Mouse (Mus musculus): ENCODE measurements at regions not wholly inside any gene's neighbourhood (a gene's known extent, or its start where the extent isn't known, plus 50 kb on each side); places are given as distances from the start of the nearest gene placed in this dataset.

GRCm38 (mm10) chr17:88318936-88319335, 121.6 kb upstream of the Foxn2 start:
- Histone ChIP-seq H3K9me3 (no peaks in the 10 kb centered on the region), H3K36me3 (no peaks in the 10 kb centered on the region), H3K9ac (replicated peaks) (no peak overlapping the region), H3K4me2 (replicated peaks) (no peak overlapping the region), H3K27ac (no peak overlapping the region), H3K4me3 (replicated peaks) (no peak overlapping the region), H3K27me3 (peaks cover 47% of the 10 kb centered on the region), H3K4me1 (replicated peaks) (peaks cover 5% of the 10 kb centered on the region; the same call in 1 of the 2 replicates)
- WGBS: 77% methylated on average over 5 of the region's 5 CpGs
- ATAC-seq: no peak

GRCm38 (mm10) chr17:88320686-88321085, 119.8 kb upstream of the Foxn2 start:
- H3K4me2 ChIP-seq (replicated peaks): no peak overlapping the region
- H3K27me3 ChIP-seq: peaks cover 61% of the 10 kb centered on the region
- H3K9ac ChIP-seq (replicated peaks): no peak overlapping the region
- no peak for ATAC-seq
- no peak overlapping the region for H3K4me3 ChIP-seq (replicated peaks)
- no peaks in the 10 kb centered on the region for H3K36me3 ChIP-seq
- 94% methylated on average over 1 of the region's 1 CpGs for WGBS
- H3K9me3 ChIP-seq: no peaks in the 10 kb centered on the region
- peaks cover 15% of the 10 kb centered on the region for H3K4me1 ChIP-seq (replicated peaks)
- no peak overlapping the region for H3K27ac ChIP-seq

- Histone ChIP-seq H3K4me2 (replicated peaks) (peak overlapping the region; percentile 12), H3K27ac (peak overlapping the region; percentile 51), H3K36me3 (no peaks in the 10 kb centered on the region), H3K27me3 (peaks cover 60% of the 10 kb centered on the region), H3K4me1 (replicated peaks) (peaks cover 36% of the 10 kb centered on the region), H3K9me3 (no peaks in the 10 kb centered on the region), H3K9ac (replicated peaks) (no peak overlapping the region), H3K4me3 (replicated peaks) (no peak overlapping the region)
- 10% methylated on average over 14 of the region's 14 CpGs for WGBS
- ATAC-seq: peak; percentile 58
These were observed 115.1 kb upstream of the Foxn2 start for GRCm38 (mm10) chr17:88325326-88325909.

- 6% methylated on average over 12 of the region's 12 CpGs for WGBS
These were observed 114.4 kb upstream of the Foxn2 start for GRCm38 (mm10) chr17:88325910-88326739.

GRCm38 (mm10) chr17:88326740-88327123, 113.8 kb upstream of the Foxn2 start:
- H3K9ac ChIP-seq (replicated peaks): no peak overlapping the region
- 0 out of 2 replicates have a peak overlapping the region, but pooled peaks have one; percentile 7 for H3K4me2 ChIP-seq (replicated peaks)
- H3K27me3 ChIP-seq: peaks cover 62% of the 10 kb centered on the region
- WGBS: 31% methylated on average over 4 of the region's 4 CpGs
- no peaks in the 10 kb centered on the region for H3K36me3 ChIP-seq
- peak overlapping the region; percentile 51 for H3K27ac ChIP-seq
- no peaks in the 10 kb centered on the region for H3K9me3 ChIP-seq
- ATAC-seq: no peak
- peaks cover 36% of the 10 kb centered on the region for H3K4me1 ChIP-seq (replicated peaks)
- H3K4me3 ChIP-seq (replicated peaks): no peak overlapping the region

More at GRCm38 (mm10) chr17:88325910-88326739, 114.4 kb upstream of the Foxn2 start:
- no peak overlapping the region for H3K4me3 ChIP-seq (replicated peaks)
- H3K9me3 ChIP-seq: no peaks in the 10 kb centered on the region
- 0 out of 2 replicates have a peak overlapping the region, but pooled peaks have one; percentile 5 for H3K9ac ChIP-seq (replicated peaks)
- peak; percentile 89 for ATAC-seq
- peak overlapping the region; percentile 12 for H3K4me2 ChIP-seq (replicated peaks)
- peaks cover 65% of the 10 kb centered on the region for H3K27me3 ChIP-seq
- H3K4me1 ChIP-seq (replicated peaks): peaks cover 36% of the 10 kb centered on the region
- peak overlapping the region; percentile 51 for H3K27ac ChIP-seq
- no peaks in the 10 kb centered on the region for H3K36me3 ChIP-seq

- 43% methylated on average over 8 of the region's 8 CpGs for WGBS
- H3K9ac ChIP-seq (replicated peaks): no peak overlapping the region
- no peak overlapping the region for H3K4me3 ChIP-seq (replicated peaks)
- no peak for ATAC-seq
- H3K27me3 ChIP-seq: peaks cover 62% of the 10 kb centered on the region
- no peak overlapping the region for H3K27ac ChIP-seq
- no peak overlapping the region for H3K4me2 ChIP-seq (replicated peaks)
- H3K4me1 ChIP-seq (replicated peaks): peaks cover 36% of the 10 kb centered on the region
- no peaks in the 10 kb centered on the region for H3K9me3 ChIP-seq
- no peaks in the 10 kb centered on the region for H3K36me3 ChIP-seq
These were observed 112.7 kb upstream of the Foxn2 start for GRCm38 (mm10) chr17:88327791-88328190.

- 7% methylated on average over 8 of the region's 8 CpGs for WGBS
- Histone ChIP-seq H3K4me2 (replicated peaks) (no peak overlapping the region), H3K9ac (replicated peaks) (no peak overlapping the region), H3K36me3 (no peaks in the 10 kb centered on the region), H3K27me3 (peaks cover 60% of the 10 kb centered on the region), H3K4me1 (replicated peaks) (peaks cover 36% of the 10 kb centered on the region), H3K27ac (no peak overlapping the region), H3K9me3 (no peaks in the 10 kb centered on the region), H3K4me3 (replicated peaks) (no peak overlapping the region)
- no peak for ATAC-seq
These were observed 111.7 kb upstream of the Foxn2 start for GRCm38 (mm10) chr17:88328807-88329206.

- Histone ChIP-seq H3K9me3 (no peaks in the 10 kb centered on the region), H3K36me3 (no peaks in the 10 kb centered on the region), H3K4me2 (replicated peaks) (no peak overlapping the region), H3K9ac (replicated peaks) (no peak overlapping the region), H3K27ac (no peak overlapping the region), H3K27me3 (peaks cover 59% of the 10 kb centered on the region), H3K4me3 (replicated peaks) (no peak overlapping the region), H3K4me1 (replicated peaks) (peaks cover 36% of the 10 kb centered on the region)
- ATAC-seq: no peak
- WGBS: 70% methylated on average over 9 of the region's 9 CpGs
These were observed 110.8 kb upstream of the Foxn2 start for GRCm38 (mm10) chr17:88329715-88330114.

GRCm38 (mm10) chr17:88330129-88330528, 110.4 kb upstream of the Foxn2 start:
- Histone ChIP-seq H3K27ac (no peak overlapping the region), H3K4me3 (replicated peaks) (no peak overlapping the region), H3K4me1 (replicated peaks) (peaks cover 32% of the 10 kb centered on the region), H3K27me3 (peaks cover 59% of the 10 kb centered on the region), H3K9me3 (no peaks in the 10 kb centered on the region), H3K4me2 (replicated peaks) (no peak overlapping the region), H3K9ac (replicated peaks) (no peak overlapping the region), H3K36me3 (no peaks in the 10 kb centered on the region)
- 86% methylated on average over 2 of the region's 2 CpGs for WGBS
- no peak for ATAC-seq

- Histone ChIP-seq H3K4me3 (replicated peaks) (no peak overlapping the region), H3K27ac (no peak overlapping the region), H3K27me3 (peaks cover 54% of the 10 kb centered on the region), H3K9me3 (no peaks in the 10 kb centered on the region), H3K36me3 (no peaks in the 10 kb centered on the region), H3K9ac (replicated peaks) (no peak overlapping the region), H3K4me1 (replicated peaks) (peaks cover 5% of the 10 kb centered on the region), H3K4me2 (replicated peaks) (no peak overlapping the region)
- ATAC-seq: no peak
- 31% methylated on average over 4 of the region's 4 CpGs for WGBS
These were observed 106.7 kb upstream of the Foxn2 start for GRCm38 (mm10) chr17:88333816-88334215.

- Histone ChIP-seq H3K27ac (no peak overlapping the region), H3K27me3 (peaks cover 47% of the 10 kb centered on the region), H3K4me2 (replicated peaks) (no peak overlapping the region), H3K9ac (replicated peaks) (no peak overlapping the region), H3K4me1 (replicated peaks) (no peaks in the 10 kb centered on the region), H3K4me3 (replicated peaks) (no peak overlapping the region), H3K36me3 (no peaks in the 10 kb centered on the region), H3K9me3 (no peaks in the 10 kb centered on the region)
- no peak for ATAC-seq
- WGBS: 89% methylated on average over 5 of the region's 5 CpGs
These were observed 105.2 kb upstream of the Foxn2 start for GRCm38 (mm10) chr17:88335271-88335670.

- no peaks in the 10 kb centered on the region for H3K36me3 ChIP-seq
- H3K27ac ChIP-seq: no peak overlapping the region
- peaks cover 37% of the 10 kb centered on the region for H3K27me3 ChIP-seq
- no peak overlapping the region for H3K9ac ChIP-seq (replicated peaks)
- H3K4me1 ChIP-seq (replicated peaks): no peaks in the 10 kb centered on the region
- H3K4me3 ChIP-seq (replicated peaks): no peak overlapping the region
- no peaks in the 10 kb centered on the region for H3K9me3 ChIP-seq
- 72% methylated on average over 3 of the region's 3 CpGs for WGBS
- no peak overlapping the region for H3K4me2 ChIP-seq (replicated peaks)
- ATAC-seq: no peak
These were observed 104.3 kb upstream of the Foxn2 start for GRCm38 (mm10) chr17:88336140-88336769.
